Mouse (Mus musculus) neural tube, embryonic 15.5 days (tissue): ENCODE data around the gene Fbxo36. TPM values are rescaled to one million over a fixed set of nuclear protein-coding genes. Genes with fewer than 3 reads are reported as not detected.

Experiments used
- ATAC-seq: fragments of 200-750 bp; cut with Nextera tagmentation; 2 replicates; pipeline ENCODE4 v1.8.0; 2017; ENCODE audit warnings: mild to moderate bottlenecking, moderate TSS enrichment, moderate library complexity; ENCODE audit not compliant: low FRiP score
- H3K27ac ChIP-seq: fragments of 300-500 bp; sonication (generic); replicated peaks from 2 replicates; pipeline ENCODE4 v1.5.1; 2015; ENCODE audit warnings: mild to moderate bottlenecking, inconsistent platforms
- H3K27me3 ChIP-seq: fragments of 300-500 bp; sonication (generic); replicated peaks from 2 replicates; pipeline ENCODE4 v1.6.1; 2015; ENCODE audit warnings: inconsistent platforms
- H3K36me3 ChIP-seq: fragments of 300-500 bp; sonication (generic); 2 replicates; pipeline ENCODE4 v1.6.1; 2015; ENCODE audit warnings: inconsistent platforms
- H3K4me1 ChIP-seq: fragments of 300-500 bp; sonication (generic); 2 replicates; pipeline ENCODE4 v1.6.1; 2015; ENCODE audit warnings: inconsistent platforms
- H3K4me2 ChIP-seq: fragments of 300-500 bp; sonication (generic); 2 replicates; pipeline ENCODE4 v1.6.1; 2015; ENCODE audit warnings: inconsistent platforms, mild to moderate bottlenecking, moderate library complexity
- H3K4me3 ChIP-seq: fragments of 300-500 bp; sonication (generic); replicated peaks from 2 replicates; pipeline ENCODE4 v1.5.1; 2015; ENCODE audit warnings: mild to moderate bottlenecking, inconsistent platforms
- H3K9ac ChIP-seq: fragments of 300-500 bp; sonication (generic); replicated peaks from 2 replicates; pipeline ENCODE4 v1.6.1; 2015; ENCODE audit warnings: mild to moderate bottlenecking, inconsistent platforms
- H3K9me3 ChIP-seq: fragments of 300-500 bp; sonication (generic); replicated peaks from 2 replicates; pipeline ENCODE4 v1.6.1; 2016; ENCODE audit warnings: inconsistent platforms
- WGBS: fragments of 180-500 bp; shearing (Covaris S2); methylation state at CpG from one replicate; pipeline ENCODE4 v1.1.7; 2015; ENCODE audit warnings: mixed read lengths; 5-methylcytosine and 5-hydroxymethylcytosine counted together
- polyA plus RNA-seq: library from polyadenylated mRNA; unstranded; fragments of >200 nt; fragmentation: Nextera tagmentation; extraction: Ambion mirVana; gene quantifications from 2 replicates; pipeline ENCODE4 v1.2.1, GENCODE M21; 2015

Gene Fbxo36
- polyA plus RNA-seq, 1 experiment from 2014 or later, result 4.5 TPM

- H3K9ac ChIP-seq, result no peak overlapping the region
- 87% methylated on average over 10 of the region's 10 CpGs for WGBS
- no peak for ATAC-seq
Measured at GRCm38 (mm10) chr1:84860360-84861254, 21.0 kb downstream of the Fbxo36 start.

DNA sequence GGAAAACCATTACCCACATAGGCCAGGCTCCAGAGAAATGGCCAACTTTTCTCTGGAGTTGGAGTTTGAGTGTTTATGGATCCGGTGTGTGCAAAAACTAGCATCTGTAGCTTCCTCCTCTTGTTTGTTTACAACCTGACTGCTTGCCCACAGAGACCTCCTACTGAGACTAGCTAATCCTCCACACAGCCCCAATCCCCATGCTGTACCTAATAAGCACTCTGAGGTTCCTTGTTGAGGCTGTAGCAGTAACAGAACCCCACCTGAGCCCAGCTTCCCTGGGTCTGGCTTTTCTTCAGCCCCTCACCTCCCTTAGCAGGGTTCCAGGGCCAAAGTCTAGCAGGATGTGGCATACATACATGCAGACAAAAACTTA is 21.6 kb downstream of the Fbxo36 start:
- Histone ChIP-seq H3K9me3 (no peaks in the 10 kb centered on the region), H3K4me3 (no peak overlapping the region), H3K9ac (no peak overlapping the region), H3K4me1 (no peaks in the 10 kb centered on the region), H3K36me3 (no peaks in the 10 kb centered on the region), H3K27ac (no peak overlapping the region), H3K27me3 (no peaks in the 10 kb centered on the region), H3K4me2 (no peak overlapping the region)
- no peak for ATAC-seq
- 72% methylated on average over 1 of the region's 1 CpGs for WGBS

More at GRCm38 (mm10) chr1:84860360-84861254, 21.0 kb downstream of the Fbxo36 start:
- no peaks in the 10 kb centered on the region for H3K27me3 ChIP-seq
- H3K9me3 ChIP-seq, result no peaks in the 10 kb centered on the region
- no peaks in the 10 kb centered on the region for H3K4me1 ChIP-seq
- H3K4me2 ChIP-seq, result no peak overlapping the region
- no peaks in the 10 kb centered on the region for H3K36me3 ChIP-seq
- H3K27ac ChIP-seq, result no peak overlapping the region
- no peak overlapping the region for H3K4me3 ChIP-seq

DNA sequence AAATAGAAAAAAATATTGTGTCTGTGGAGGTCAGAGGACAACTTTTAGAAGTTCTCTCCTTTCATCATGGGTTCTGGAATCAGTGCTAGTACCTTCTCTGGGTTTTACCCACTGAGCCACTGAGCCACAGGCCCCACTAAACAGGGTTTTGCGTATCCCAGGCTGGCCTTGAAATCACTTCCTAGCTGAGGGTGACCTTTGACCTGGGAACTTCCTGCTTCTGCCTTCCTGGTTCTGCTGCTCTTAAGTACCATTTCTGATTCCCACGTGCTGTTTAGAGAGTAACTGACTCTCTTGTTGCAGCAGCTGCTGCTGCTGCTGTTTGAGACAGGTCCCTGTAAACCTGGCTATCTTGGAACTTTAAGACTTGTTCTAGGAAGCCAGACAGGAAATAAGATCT is 25.0 kb downstream of the Fbxo36 start:
- Histone ChIP-seq H3K9ac (no peak overlapping the region), H3K36me3 (no peaks in the 10 kb centered on the region), H3K27ac (no peak overlapping the region), H3K4me2 (no peak overlapping the region), H3K4me3 (no peak overlapping the region), H3K9me3 (no peaks in the 10 kb centered on the region), H3K27me3 (no peaks in the 10 kb centered on the region), H3K4me1 (no peaks in the 10 kb centered on the region)
- ATAC-seq, result no peak
- WGBS, result 65% methylated on average over 2 of the region's 2 CpGs

- H3K36me3 ChIP-seq, result no peaks in the 10 kb centered on the region
- H3K27me3 ChIP-seq, result no peaks in the 10 kb centered on the region
- no peak overlapping the region for H3K27ac ChIP-seq
- WGBS, result 90% methylated on average over 6 of the region's 6 CpGs
- no peaks in the 10 kb centered on the region for H3K9me3 ChIP-seq
- no peak overlapping the region for H3K4me3 ChIP-seq
- no peak overlapping the region for H3K4me2 ChIP-seq
- no peaks in the 10 kb centered on the region for H3K4me1 ChIP-seq
- H3K9ac ChIP-seq, result no peak overlapping the region
- ATAC-seq, result no peak
Measured at GRCm38 (mm10) chr1:84866231-84866630, 26.6 kb downstream of the Fbxo36 start.

DNA sequence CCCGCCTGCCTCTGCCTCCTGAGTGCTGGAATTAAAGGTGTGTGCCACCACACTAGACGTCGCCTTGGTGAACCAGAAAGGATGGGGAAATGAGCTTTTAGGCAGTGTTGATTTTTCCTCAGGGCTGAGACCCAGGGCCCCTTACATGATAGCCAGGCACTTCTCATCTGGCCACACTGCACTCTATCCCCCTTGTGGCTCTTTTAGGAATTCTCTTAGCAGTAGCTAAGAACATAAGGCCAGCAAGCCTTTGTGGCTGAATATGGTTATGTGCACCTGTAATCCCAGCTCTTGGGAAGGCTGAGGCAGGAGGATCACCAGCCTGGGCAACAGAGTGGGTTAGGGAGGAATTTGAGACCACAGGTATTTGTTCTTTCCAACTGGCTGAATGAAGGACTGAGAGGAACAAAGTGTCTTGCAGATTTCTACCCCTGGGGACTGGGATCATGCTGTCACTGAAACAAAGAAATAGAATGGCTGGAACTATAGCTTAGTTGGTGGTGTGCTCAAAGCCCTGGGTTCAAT is 27.1 kb downstream of the Fbxo36 start:
- Histone ChIP-seq H3K36me3 (no peaks in the 10 kb centered on the region), H3K4me1 (no peaks in the 10 kb centered on the region), H3K9ac (no peak overlapping the region), H3K4me2 (no peak overlapping the region), H3K4me3 (no peak overlapping the region), H3K9me3 (no peaks in the 10 kb centered on the region), H3K27me3 (no peaks in the 10 kb centered on the region), H3K27ac (no peak overlapping the region)
- no peak for ATAC-seq
- 94% methylated on average over 3 of the region's 3 CpGs for WGBS

GRCm38 (mm10) chr1:84868311-84868710 is 28.7 kb downstream of the Fbxo36 start:
- H3K9ac ChIP-seq, result no peak overlapping the region
- no peak for ATAC-seq
- H3K4me1 ChIP-seq, result no peaks in the 10 kb centered on the region
- no peaks in the 10 kb centered on the region for H3K9me3 ChIP-seq
- no peak overlapping the region for H3K27ac ChIP-seq
- no peak overlapping the region for H3K4me3 ChIP-seq
- H3K36me3 ChIP-seq, result no peaks in the 10 kb centered on the region
- H3K4me2 ChIP-seq, result no peak overlapping the region
- no peaks in the 10 kb centered on the region for H3K27me3 ChIP-seq

- ATAC-seq, result no peak
- Histone ChIP-seq H3K36me3 (no peaks in the 10 kb centered on the region), H3K9ac (no peak overlapping the region), H3K4me3 (no peak overlapping the region), H3K27ac (no peak overlapping the region), H3K9me3 (no peaks in the 10 kb centered on the region), H3K4me1 (no peaks in the 10 kb centered on the region), H3K27me3 (no peaks in the 10 kb centered on the region), H3K4me2 (no peak overlapping the region)
- WGBS, result 65% methylated on average over 4 of the region's 4 CpGs
Measured at GRCm38 (mm10) chr1:84868841-84869240, 29.2 kb downstream of the Fbxo36 start.

- no peak for ATAC-seq
- no peak overlapping the region for H3K4me3 ChIP-seq
- no peaks in the 10 kb centered on the region for H3K4me1 ChIP-seq
- WGBS, result 65% methylated on average over 7 of the region's 7 CpGs
- H3K9ac ChIP-seq, result no peak overlapping the region
- no peaks in the 10 kb centered on the region for H3K9me3 ChIP-seq
- H3K27me3 ChIP-seq, result no peaks in the 10 kb centered on the region
- no peak overlapping the region for H3K27ac ChIP-seq
- H3K36me3 ChIP-seq, result no peaks in the 10 kb centered on the region
- no peak overlapping the region for H3K4me2 ChIP-seq
Measured at GRCm38 (mm10) chr1:84869498-84869897, 29.9 kb downstream of the Fbxo36 start.

DNA sequence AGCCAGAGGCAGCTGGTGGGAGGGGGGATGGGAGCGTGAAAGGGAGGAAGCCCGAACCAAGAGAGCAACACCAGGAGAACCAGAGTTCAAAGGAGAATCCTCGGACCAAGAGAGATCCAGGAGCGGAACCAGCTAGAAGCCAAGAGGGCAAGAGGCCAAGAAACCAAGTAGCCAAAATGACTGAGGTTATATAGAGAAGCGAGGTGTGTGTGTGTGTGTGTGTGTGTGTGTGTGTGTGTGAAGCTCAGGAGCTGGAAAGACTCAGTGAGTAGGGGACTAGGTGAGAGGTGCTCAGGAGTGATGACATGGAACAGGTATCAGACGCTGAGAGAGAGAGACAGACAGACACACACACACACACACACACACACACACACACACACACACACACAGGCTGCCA is 31.5 kb downstream of the Fbxo36 start:
- Histone ChIP-seq H3K9me3 (no peaks in the 10 kb centered on the region), H3K4me2 (no peak overlapping the region), H3K4me1 (no peaks in the 10 kb centered on the region), H3K27me3 (no peaks in the 10 kb centered on the region), H3K9ac (no peak overlapping the region), H3K4me3 (no peak overlapping the region), H3K27ac (no peak overlapping the region), H3K36me3 (no peaks in the 10 kb centered on the region)
- no peak for ATAC-seq
- 70% methylated on average over 6 of the region's 6 CpGs for WGBS

- no peak overlapping the region for H3K9ac ChIP-seq
Measured at GRCm38 (mm10) chr1:84872105-84872504, 32.5 kb downstream of the Fbxo36 start.

GRCm38 (mm10) chr1:84872939-84873338 is 33.3 kb downstream of the Fbxo36 start:
- Histone ChIP-seq H3K9me3 (no peaks in the 10 kb centered on the region), H3K4me3 (no peak overlapping the region), H3K27me3 (no peaks in the 10 kb centered on the region), H3K9ac (no peak overlapping the region), H3K27ac (no peak overlapping the region), H3K36me3 (no peaks in the 10 kb centered on the region), H3K4me2 (no peak overlapping the region), H3K4me1 (no peaks in the 10 kb centered on the region)
- WGBS, result 77% methylated on average over 4 of the region's 4 CpGs
- no peak for ATAC-seq

More at GRCm38 (mm10) chr1:84872105-84872504, 32.5 kb downstream of the Fbxo36 start:
- Histone ChIP-seq H3K9me3 (no peaks in the 10 kb centered on the region), H3K4me2 (no peak overlapping the region), H3K27ac (no peak overlapping the region), H3K4me3 (no peak overlapping the region), H3K4me1 (no peaks in the 10 kb centered on the region), H3K27me3 (no peaks in the 10 kb centered on the region), H3K36me3 (no peaks in the 10 kb centered on the region)
- no peak for ATAC-seq
- 13% methylated on average over 3 of the region's 3 CpGs for WGBS

- no peak for ATAC-seq
- Histone ChIP-seq H3K36me3 (no peaks in the 10 kb centered on the region), H3K9ac (no peak overlapping the region), H3K4me1 (no peaks in the 10 kb centered on the region), H3K27ac (no peak overlapping the region), H3K9me3 (no peaks in the 10 kb centered on the region), H3K4me2 (no peak overlapping the region), H3K4me3 (no peak overlapping the region), H3K27me3 (no peaks in the 10 kb centered on the region)
- WGBS, result 98% methylated on average over 2 of the region's 2 CpGs
Measured at GRCm38 (mm10) chr1:84877590-84877989, 37.9 kb downstream of the Fbxo36 start.
